Mouse (Mus musculus) colon, adult 2 months (tissue): Measurements from ENCODE around the gene Rad51. TPM values are rescaled to one million over a fixed set of nuclear protein-coding genes. Genes with fewer than 3 reads are reported as not detected.

ENCODE experiments used
- polyA plus RNA-seq: library from polyadenylated mRNA; depleted of rRNA; stranded (reverse); fragments of >200 nt; gene quantifications from 2 replicates; pipeline ENCODE4 v1.2.3, GENCODE M21; 2012; rRNA removed

Rad51 gene
- 4.4 and 5.0 TPM in 2 replicates for polyA plus RNA-seq

GRCm38 (mm10) chr2:119112438-119113112 lies at the start of gene Rad51:
Gene Rad51, plus strand, starts transcription at chr2:119112793.

GRCm38 (mm10) chr2:119156681-119157572 lies 44.3 kb downstream of the Rad51 start, which contains the start of gene Rmdn3:
Gene Rmdn3, minus strand, starts transcription at chr2:119157034.

GRCm38 (mm10) chr2:119166901-119167865 lies 54.6 kb downstream of the Rad51 start, which contains the start of gene Gchfr:
Gene Gchfr, plus strand, starts transcription at chr2:119167773.

GRCm38 (mm10) chr2:119173991-119174651 lies 61.5 kb downstream of the Rad51 start, which contains the start of gene Gm14137:
Gene Gm14137, plus strand, starts transcription at chr2:119174509.

Other genes with a start within 250 kb of the Rad51 start
- gene Bahd1, start 212.4 kb upstream of the Rad51 start, polyA plus RNA-seq = 27.5 and 31.1 TPM in 2 replicates
- 7.2 and 7.6 TPM in 2 replicates for gene Chst14, start 186.3 kb upstream of the Rad51 start, polyA plus RNA-seq
- gene Ccdc32, start 83.4 kb upstream of the Rad51 start, polyA plus RNA-seq = 12.2 and 16.1 TPM in 2 replicates
- 3.6 and 3.7 TPM in 2 replicates for gene Rpusd2, start 78.0 kb upstream of the Rad51 start, polyA plus RNA-seq
- gene Knl1, start 65.7 kb upstream of the Rad51 start, polyA plus RNA-seq = 0.27 and 0.31 TPM in 2 replicates
- gene Rmdn3, start 44.2 kb downstream of the Rad51 start, polyA plus RNA-seq = 26.5 and 34.7 TPM in 2 replicates
- gene Gchfr, start 55.0 kb downstream of the Rad51 start, polyA plus RNA-seq = 15.7 and 18.9 TPM in 2 replicates
- 0.47 and 0.71 TPM in 2 replicates for gene Gm14137, start 61.7 kb downstream of the Rad51 start, polyA plus RNA-seq
- gene Zfyve19, start 95.8 kb downstream of the Rad51 start, polyA plus RNA-seq = 42.7 and 54.3 TPM in 2 replicates
- gene Dnajc17, start 96.0 kb downstream of the Rad51 start, polyA plus RNA-seq = 2.9 and 3.2 TPM in 2 replicates
- 144 and 175 TPM in 2 replicates for gene Ppp1r14d, start 117.1 kb downstream of the Rad51 start, polyA plus RNA-seq
- 184 and 201 TPM in 2 replicates for gene Spint1, start 124.6 kb downstream of the Rad51 start, polyA plus RNA-seq
- gene Rhov, start 158.5 kb downstream of the Rad51 start, polyA plus RNA-seq = 1.8 and 3.2 TPM in 2 replicates
- 22.5 and 26.7 TPM in 2 replicates for gene Vps18, start 175.9 kb downstream of the Rad51 start, polyA plus RNA-seq
- 19.7 and 19.8 TPM in 2 replicates for gene Dll4, start 213.0 kb downstream of the Rad51 start, polyA plus RNA-seq
- gene Chac1, start 238.4 kb downstream of the Rad51 start, polyA plus RNA-seq = 3.1 and 4.5 TPM in 2 replicates